8 mouse cellular contexts compared by ENCODE assay signal in the genomic region with DNA sequence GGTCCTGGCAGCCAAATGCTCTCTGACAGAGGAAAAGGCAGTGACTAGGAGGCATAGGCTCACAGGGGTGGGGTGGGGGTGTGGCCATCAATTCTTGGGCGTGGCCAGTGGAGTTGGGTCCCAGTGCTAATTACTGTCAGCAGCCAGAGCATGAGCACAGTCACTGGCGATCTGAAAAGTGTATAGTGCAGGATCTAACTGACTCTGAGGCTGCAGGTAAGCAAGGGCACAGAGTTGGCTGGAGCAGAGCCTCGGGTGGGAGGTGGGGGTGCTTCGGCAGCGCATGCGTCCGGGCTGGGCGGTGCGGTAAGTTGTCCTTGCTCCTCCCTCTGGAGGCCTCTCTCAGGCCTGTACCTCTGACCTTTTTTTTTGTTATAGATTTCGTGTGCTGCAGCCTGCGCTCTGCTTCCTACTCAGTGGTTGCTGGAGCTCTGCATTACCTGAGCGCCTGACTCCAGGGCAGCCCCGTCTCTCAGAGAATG. TPM values are rescaled to one million over a fixed set of nuclear protein-coding genes. Genes with fewer than 3 reads are reported as not detected.
A peak's percentile ranks its signal among the peaks of the same experiment; 100 is the strongest.
DNase-seq lines count a peak whose midpoint lies in the region; ATAC-seq and TF ChIP-seq lines count a peak whose summit lies in the region.

A gene (plus strand): TSS at position 146 of the 482 bp plus-strand sequence.

- peaks cover 4% of the 10 kb centered on the region; the same call in 1 of the 2 replicates for H3K4me1 ChIP-seq in hindbrain, embryonic 14.5 days (replicated peaks; ENCODE audit: control insufficient read depth, insufficient read depth, low read length)
- H3K4me1 ChIP-seq in liver, embryonic 11.5 days (replicated peaks; ENCODE audit: control insufficient read depth, insufficient read depth, low read length), result no peaks in the 10 kb centered on the region

- no peak for DNase-seq in Patski (ENCODE audit: low read depth, low spot score)
- peak; percentile 33 for DNase-seq in cerebellum, adult 8-10 months
- peak; percentile 45 for DNase-seq in forelimb bud, embryonic 11.5 days (ENCODE audit: low read depth, low spot score)
- peak; percentile 40 for DNase-seq in hindbrain, embryonic 14.5 days (ENCODE audit: low spot score)
- peak; percentile 80 for DNase-seq in liver, embryonic 11.5 days (ENCODE audit: low spot score)
- peak; percentile 56 for DNase-seq in naive thymus-derived CD4-positive, alpha-beta T cell, adult 2 months (ENCODE audit: low read depth)
- DNase-seq in thymus, postnatal 0 days (ENCODE audit: low spot score), result peak; percentile 40
- no peak for DNase-seq in layer of hippocampus, postnatal 36 days

- CTCF ChIA-PET in Patski (lab: Charles Lee), result no interaction called here

- ATAC-seq in Patski, result no peak
- peak; percentile 79 for ATAC-seq in hindbrain, embryonic 14.5 days (ENCODE audit: low FRiP score)
- peak; percentile 95 for ATAC-seq in liver, embryonic 11.5 days (replicated peaks; ENCODE audit: low FRiP score)

- no peaks in the 10 kb centered on the region for H3K27me3 ChIP-seq in Patski
- no peaks in the 10 kb centered on the region for H3K27me3 ChIP-seq in hindbrain, embryonic 14.5 days (ENCODE audit: control insufficient read depth, insufficient read depth, low read length)
- H3K27me3 ChIP-seq in liver, embryonic 11.5 days (replicated peaks; ENCODE audit: control insufficient read depth, insufficient read depth, low read length), result no peaks in the 10 kb centered on the region

- H3K9ac ChIP-seq in hindbrain, embryonic 14.5 days, result no peak within 1 kb of the TSS
- H3K9ac ChIP-seq in liver, embryonic 11.5 days (ENCODE audit: low read depth, low read length), result peak within 1 kb of the TSS; percentile 57

- no peaks in the 10 kb centered on the region for H3K36me3 ChIP-seq in hindbrain, embryonic 14.5 days (replicated peaks; ENCODE audit: control insufficient read depth, insufficient read depth)
- H3K36me3 ChIP-seq in liver, embryonic 11.5 days (ENCODE audit: control insufficient read depth, insufficient read depth, low read length), result no peaks in the 10 kb centered on the region

- in situ Hi-C loops in Patski (cut with MboI; ENCODE audit: low pct_unique_long_range_greater_than_20kb), result no loop called here

- WGBS in hindbrain, embryonic 14.5 days, result 4% methylated on average over 13 of the region's 13 CpGs
- 13% methylated on average over 13 of the region's 13 CpGs for WGBS in liver, embryonic 11.5 days

- POLR2A ChIA-PET in Patski (lab: Charles Lee), result interaction anchor here (1.0 kb wide), 1 partner anchor 27 kb away, joined by 8 read pairs; no protein-coding TSS in a partner anchor

- H3K9me3 ChIP-seq in hindbrain, embryonic 14.5 days (ENCODE audit: control insufficient read depth, low read length), result no peaks in the 10 kb centered on the region
- no peaks in the 10 kb centered on the region for H3K9me3 ChIP-seq in liver, embryonic 11.5 days (ENCODE audit: control insufficient read depth, low read length)

- H3K4me3 ChIP-seq in hindbrain, embryonic 14.5 days (replicated peaks; ENCODE audit: low read length), result peak within 1 kb of the TSS; percentile 31
- peak within 1 kb of the TSS; percentile 49 for H3K4me3 ChIP-seq in liver, embryonic 11.5 days (ENCODE audit: low read depth, low read length)

- H3K4me2 ChIP-seq in hindbrain, embryonic 14.5 days (replicated peaks), result peak within 1 kb of the TSS; percentile 52
- peak within 1 kb of the TSS; percentile 73 for H3K4me2 ChIP-seq in liver, embryonic 11.5 days

- no peak for TF ChIP-seq CTCF in Patski (IDR thresholded peaks at IDR 0.05)

- no peak within 1 kb of the TSS for H3K27ac ChIP-seq in hindbrain, embryonic 14.5 days
- H3K27ac ChIP-seq in liver, embryonic 11.5 days (ENCODE audit: low read depth, low read length), result peak within 1 kb of the TSS; percentile 90

RNA-seq across cellular contexts. Expression of the gene that starts here (rescaled TPM):
- polyA plus RNA-seq in Patski (2021), result 12.3 TPM
- polyA plus RNA-seq in hindbrain, embryonic 14.5 days (2014; fragmentation: Nextera tagmentation; extraction: Ambion mirVana), result 3.2 and 3.3 TPM in 2 replicates
- polyA plus RNA-seq in liver, embryonic 11.5 days (2014; fragmentation: Nextera tagmentation; extraction: Ambion mirVana), result 8.7 and 10.6 TPM in 2 replicates
- 2.1 and 2.3 TPM in 2 replicates for polyA plus RNA-seq in thymus, postnatal 0 days (2015; fragmentation: Nextera tagmentation; extraction: Ambion mirVana)
- total RNA-seq in layer of hippocampus, postnatal 36 days (2021), result 1 to 10 TPM in 1 of 2 experiments, not detected in 1; 2.0 TPM

Comparison
In these comparisons a context has a peak if more than half of its experiments do, and no peak if none do; other contexts are left out.
1. DNase-seq: peak in cerebellum, adult 8-10 months (single experiment), forelimb bud, embryonic 11.5 days (single experiment), hindbrain, embryonic 14.5 days (single experiment), liver, embryonic 11.5 days (single experiment), naive thymus-derived CD4-positive, alpha-beta T cell, adult 2 months (single experiment) and thymus, postnatal 0 days (single experiment); none in Patski (single experiment) and layer of hippocampus, postnatal 36 days (0 of 2).